Mouse (Mus musculus): ENCODE results near the gene Ackr1.
"Not testable (repeated sequence)": the region's sequence is repeated elsewhere in the genome, so short reads cannot be mapped to it uniquely, and the experiment has no call there.

Ackr1 gene

DNA sequence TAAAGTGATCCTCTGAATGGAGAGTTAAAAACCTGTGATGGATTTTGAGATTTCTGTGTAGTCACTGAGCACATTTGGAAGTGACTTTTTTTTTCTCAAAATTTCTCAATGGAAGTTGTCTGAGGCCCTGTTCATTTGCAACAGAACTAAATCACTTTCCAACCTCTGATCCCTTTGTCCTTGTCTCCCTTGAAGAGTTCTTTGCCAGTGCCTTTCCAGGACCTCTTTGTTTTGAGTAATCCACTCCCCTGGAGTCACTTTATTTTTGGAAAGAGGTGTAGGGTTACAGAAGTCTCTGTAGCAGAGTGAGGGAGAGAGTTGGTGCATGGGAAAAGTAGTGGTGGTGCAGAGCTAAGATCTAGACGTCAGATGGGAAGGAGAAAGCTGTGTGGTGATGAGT, 15.0 kb upstream of the Ackr1 start:
- DNase-seq: no peak

- no peak for DNase-seq
Measured at GRCm38 (mm10) chr1:173345112-173345511, 11.6 kb upstream of the Ackr1 start.

GRCm38 (mm10) chr1:173343934-173344333, 10.4 kb upstream of the Ackr1 start:
- no peak for DNase-seq

GRCm38 (mm10) chr1:173342425-173342824, 8.9 kb upstream of the Ackr1 start:
- no peak for DNase-seq

GRCm38 (mm10) chr1:173339543-173339942, 6.0 kb upstream of the Ackr1 start:
- DNase-seq: peak; percentile 41

- DNase-seq: no peak
Measured at GRCm38 (mm10) chr1:173337008-173337407, 3.5 kb upstream of the Ackr1 start.

- DNase-seq: no peak
Measured at GRCm38 (mm10) chr1:173335903-173336302, 2.4 kb upstream of the Ackr1 start.

DNA sequence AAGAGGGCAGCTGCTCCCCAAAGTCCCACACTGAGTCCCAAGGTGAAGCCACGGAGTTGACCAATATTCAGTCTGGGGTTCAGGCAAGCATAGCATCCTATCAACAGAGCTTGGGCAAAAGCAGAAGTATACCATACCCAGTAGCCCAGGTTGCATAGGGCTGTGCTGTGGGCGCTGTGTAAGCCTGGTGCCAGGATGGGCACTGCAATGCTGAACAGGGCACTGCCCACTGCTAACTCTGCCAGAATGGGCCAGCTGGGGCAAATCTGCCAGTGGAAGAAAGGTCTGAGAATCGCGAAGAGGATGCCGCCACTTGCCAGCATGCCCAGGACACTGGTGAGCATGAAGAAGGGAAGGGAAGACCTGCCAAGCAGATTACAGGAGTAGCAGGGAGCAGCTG, 1.1 kb downstream of the Ackr1 start:
- DNase-seq: no peak

DNA sequence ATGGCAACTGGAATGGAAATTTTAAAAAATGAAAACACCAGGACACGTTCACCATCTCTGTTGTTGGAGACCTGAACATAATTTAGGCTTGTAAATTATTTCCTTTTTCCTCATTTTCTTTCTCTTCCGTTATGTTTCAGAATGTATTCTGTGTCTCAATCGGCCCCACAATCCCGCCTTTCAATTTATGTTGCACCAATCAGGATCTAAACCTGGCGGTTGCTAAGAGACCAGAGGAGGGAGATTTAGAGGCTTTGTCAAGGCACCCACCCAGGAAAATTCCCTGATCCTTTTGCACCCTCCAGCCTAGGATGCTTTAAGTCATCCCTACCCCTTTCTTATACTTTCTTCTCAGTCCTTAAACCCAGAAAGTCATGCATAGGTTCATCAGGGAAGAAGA, 3.8 kb downstream of the Ackr1 start:
- DNase-seq: no peak

DNA sequence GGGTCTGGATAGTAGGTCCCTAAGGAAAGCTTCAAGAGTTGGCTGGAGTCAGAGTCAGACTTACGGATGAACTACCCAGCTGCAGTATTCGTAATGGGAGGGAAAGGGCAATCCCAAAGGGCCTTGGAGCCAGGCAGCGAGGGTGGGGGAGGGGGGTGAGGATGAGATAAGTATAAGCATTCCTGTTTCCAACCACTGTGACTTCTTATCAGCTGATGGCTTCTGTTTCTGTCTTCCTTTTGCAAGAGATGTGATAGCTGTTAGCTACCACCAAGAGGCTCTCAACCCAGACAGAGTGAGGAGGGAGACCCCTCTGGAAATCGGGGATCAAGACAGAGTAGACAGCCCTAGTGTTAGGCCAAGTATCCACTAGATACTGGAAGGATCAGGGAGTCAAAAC, 4.4 kb downstream of the Ackr1 start:
- no peak for DNase-seq

DNA sequence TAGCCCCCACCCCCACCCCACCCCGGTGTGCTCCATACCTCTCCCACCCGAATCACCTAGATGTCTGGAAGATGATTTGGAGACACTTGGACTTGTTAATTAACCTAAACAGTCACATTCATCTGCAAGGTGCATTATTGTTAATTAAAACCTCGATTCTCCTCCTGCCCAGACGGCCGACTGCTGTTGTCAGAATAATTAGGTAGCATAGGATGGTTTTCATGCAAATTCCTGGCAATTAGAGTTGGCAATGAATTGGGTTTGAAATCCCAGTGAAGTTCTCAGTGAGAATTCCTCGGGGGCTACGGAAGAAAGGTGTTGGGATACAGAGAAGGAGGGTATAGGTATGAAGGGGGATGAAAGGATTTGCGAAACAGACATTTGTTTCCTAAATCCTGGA, 5.1 kb downstream of the Ackr1 start:
- no peak for DNase-seq

DNA sequence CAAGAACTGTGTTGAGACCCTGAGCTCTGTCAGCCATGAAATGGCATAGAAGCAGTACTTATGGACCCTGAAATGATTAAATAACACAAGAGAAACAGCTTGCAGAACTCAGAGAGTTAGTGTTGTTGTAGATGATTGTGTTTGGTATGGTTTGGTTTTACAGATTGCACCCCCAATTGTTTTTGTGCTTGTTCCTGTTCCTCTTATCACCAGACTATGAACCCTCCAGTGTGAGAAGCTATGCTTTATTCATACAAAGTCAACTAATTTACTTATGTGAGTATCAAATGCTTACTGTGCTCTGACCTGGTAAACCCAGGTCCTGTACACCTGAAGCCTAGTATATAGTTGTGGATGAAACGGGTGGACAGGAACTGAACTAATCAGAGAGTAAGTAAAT, 7.0 kb downstream of the Ackr1 start:
- DNase-seq: no peak

GRCm38 (mm10) chr1:173325395-173325794, 8.2 kb downstream of the Ackr1 start:
- no peak for DNase-seq

DNA sequence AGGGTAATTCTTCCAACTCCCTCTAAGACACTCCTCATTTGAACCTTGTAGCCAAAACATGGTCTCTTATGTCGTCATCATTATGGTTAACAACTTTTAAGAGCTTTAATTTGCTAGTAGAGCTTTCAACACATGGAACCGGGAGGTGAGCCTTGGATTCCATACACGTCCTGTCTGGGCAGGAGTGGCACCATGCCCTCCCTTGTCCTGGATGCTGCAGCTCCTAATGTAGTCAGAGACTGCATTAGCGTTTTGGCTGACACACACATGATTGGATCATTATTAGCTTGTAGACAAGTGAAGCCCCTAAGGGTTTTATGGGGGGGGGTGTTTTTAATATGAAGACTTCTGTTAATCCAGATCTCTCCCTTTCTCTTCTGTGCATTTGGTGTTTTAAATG, 8.6 kb downstream of the Ackr1 start:
- no peak for DNase-seq

- peak; percentile 36 for DNase-seq
Measured at GRCm38 (mm10) chr1:173323839-173324585, 9.5 kb downstream of the Ackr1 start.

- no peak for DNase-seq
Measured at GRCm38 (mm10) chr1:173322249-173322627, 11.3 kb downstream of the Ackr1 start.

GRCm38 (mm10) chr1:173321593-173322248, 11.8 kb downstream of the Ackr1 start:
- no peak for DNase-seq

- DNase-seq: no peak
Measured at GRCm38 (mm10) chr1:173317925-173318477, 15.5 kb downstream of the Ackr1 start.

DNA sequence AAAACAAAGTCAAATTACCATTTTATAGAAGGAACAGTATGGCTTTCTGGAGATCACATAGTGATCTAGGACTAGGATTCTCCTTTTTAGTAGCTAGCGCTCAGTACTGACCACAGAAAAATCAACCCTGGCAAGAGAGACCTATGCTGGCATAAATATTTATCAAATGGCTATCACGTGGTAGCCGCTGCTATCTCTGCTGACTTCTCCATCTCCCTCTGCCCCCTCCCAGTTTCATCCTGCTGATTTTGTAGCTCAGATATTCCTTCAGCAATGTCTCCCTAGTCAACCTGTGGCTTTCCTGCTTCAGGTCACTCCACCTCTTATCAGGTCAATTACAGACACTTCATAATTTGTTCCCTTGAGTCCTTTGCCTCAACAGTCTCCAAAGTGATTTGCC, 17.8 kb downstream of the Ackr1 start:
- DNase-seq: no peak

DNA sequence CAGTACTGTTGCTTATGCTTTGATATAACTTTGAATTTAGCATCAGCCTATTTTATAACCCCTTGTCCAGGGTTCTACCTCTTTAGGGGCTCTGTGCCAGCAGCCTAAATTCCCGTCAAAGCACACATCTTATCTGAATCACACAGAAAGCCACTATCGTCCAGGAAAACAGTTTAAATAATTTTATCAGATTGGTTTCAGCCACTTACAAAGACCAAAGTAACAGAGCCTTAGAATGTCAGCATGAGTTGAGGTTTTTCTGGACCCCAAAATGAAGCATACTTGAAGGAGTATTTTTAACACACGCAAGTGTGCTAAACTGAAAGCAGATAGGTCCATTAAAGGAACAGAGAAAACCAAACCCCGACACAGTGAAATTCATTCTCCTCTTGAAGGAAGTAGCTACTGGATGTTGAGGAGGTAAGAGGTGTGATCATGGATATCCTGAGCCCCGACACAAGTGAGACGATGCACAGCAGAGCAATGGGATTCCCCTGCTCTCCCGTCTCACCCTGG, 20.0 kb downstream of the Ackr1 start:
- DNase-seq: not testable (repeated sequence)

- not testable (repeated sequence) for DNase-seq
Measured at GRCm38 (mm10) chr1:173302795-173303194, 30.8 kb downstream of the Ackr1 start.

Data from lung, postnatal 14 days (tissue).